Mouse (Mus musculus) gastrocnemius, postnatal 25 days (tissue): ENCODE measurements around the gene Csdc2. TPM values are rescaled to one million over a fixed set of nuclear protein-coding genes. Genes with fewer than 3 reads are reported as not detected.
"Not testable (repeated sequence)": the region's sequence is repeated elsewhere in the genome, so short reads cannot be mapped to it uniquely, and the experiment has no call there.

ENCODE experiments used
- DNase-seq: peaks from one replicate; pipeline ENCODE4 v3.0.0; 2022
- long read RNA-seq, 2 experiments: library from polyadenylated mRNA; stranded (forward); transcript quantifications; one replicate each; pipeline ENCODE4 v2.0.0; 2021
- total RNA-seq, 2 experiments: library from RNA; stranded (reverse); gene quantifications; 1 replicate in 1 of 2; 2 replicates in 1 of 2; pipeline ENCODE4 v1.2.3; 2021

The Csdc2 gene
- total RNA-seq: 1 to 10 TPM; 1.8 to 2.6 TPM
- long read RNA-seq, experiment 1, partial matches to known transcripts: 0 of 4 reads
- long read RNA-seq, experiment 1, other reads (novel, unspliced or antisense): 1 of 4 reads
- long read RNA-seq, experiment 2, transcript Csdc2-201 (4 exons, 2,490 nt): major isoform, 6 of 6 reads
- long read RNA-seq, experiment 2, partial matches to known transcripts: 0 of 6 reads
- long read RNA-seq, experiment 2, other reads (novel, unspliced or antisense): 0 of 6 reads

GRCm38 (mm10) chr15:81936679-81937078 is at the start of gene Csdc2:
Gene Csdc2 (plus strand): TSS chr15:81936759.
- peak; percentile 50 for DNase-seq

- no peak for DNase-seq
Observed at GRCm38 (mm10) chr15:81886795-81887550, 49.6 kb upstream of the Csdc2 start.

GRCm38 (mm10) chr15:81889175-81889574 is 47.4 kb upstream of the Csdc2 start:
- DNase-seq: peak; percentile 72

- no peak for DNase-seq
Observed at GRCm38 (mm10) chr15:81891140-81891802, 45.3 kb upstream of the Csdc2 start.

- DNase-seq: no peak
Observed at GRCm38 (mm10) chr15:81891822-81892580, 44.6 kb upstream of the Csdc2 start.

GRCm38 (mm10) chr15:81894002-81894401 is 42.6 kb upstream of the Csdc2 start:
- DNase-seq: no peak

GRCm38 (mm10) chr15:81896407-81896806 is 40.2 kb upstream of the Csdc2 start:
- no peak for DNase-seq

GRCm38 (mm10) chr15:81897607-81898285 is 38.8 kb upstream of the Csdc2 start:
- DNase-seq: no peak

GRCm38 (mm10) chr15:81898751-81899150 is 37.8 kb upstream of the Csdc2 start:
- no peak for DNase-seq

GRCm38 (mm10) chr15:81904939-81905338 is 31.6 kb upstream of the Csdc2 start:
- DNase-seq: no peak

- no peak for DNase-seq
Observed at GRCm38 (mm10) chr15:81907953-81908352, 28.6 kb upstream of the Csdc2 start.

GRCm38 (mm10) chr15:81908767-81909166 is 27.8 kb upstream of the Csdc2 start:
- not testable (repeated sequence) for DNase-seq

- peak; percentile 66 for DNase-seq
Observed at GRCm38 (mm10) chr15:81912498-81912897, 24.1 kb upstream of the Csdc2 start.

GRCm38 (mm10) chr15:81914668-81915067 is 21.9 kb upstream of the Csdc2 start:
- DNase-seq: no peak

- DNase-seq: no peak
Observed at GRCm38 (mm10) chr15:81915663-81916062, 20.9 kb upstream of the Csdc2 start.

- no peak for DNase-seq
Observed at GRCm38 (mm10) chr15:81917201-81917600, 19.4 kb upstream of the Csdc2 start.

- no peak for DNase-seq
Observed at GRCm38 (mm10) chr15:81917621-81918463, 18.7 kb upstream of the Csdc2 start.

- no peak for DNase-seq
Observed at GRCm38 (mm10) chr15:81919062-81919461, 17.5 kb upstream of the Csdc2 start.

- DNase-seq: no peak
Observed at GRCm38 (mm10) chr15:81920546-81921217, 15.9 kb upstream of the Csdc2 start.

GRCm38 (mm10) chr15:81921255-81921654 is 15.3 kb upstream of the Csdc2 start:
- no peak for DNase-seq
